Mouse (Mus musculus) embryo, embryonic 10 days (tissue): ENCODE measurements around the gene Syde1.
A peak's percentile ranks its signal among the peaks of the same experiment; 100 is the strongest.

Experiments used
- DNase-seq: peaks from one replicate; pipeline ENCODE4 v3.0.0-alpha.2; 2015; ENCODE audit warnings: low spot score

Syde1 gene

DNA sequence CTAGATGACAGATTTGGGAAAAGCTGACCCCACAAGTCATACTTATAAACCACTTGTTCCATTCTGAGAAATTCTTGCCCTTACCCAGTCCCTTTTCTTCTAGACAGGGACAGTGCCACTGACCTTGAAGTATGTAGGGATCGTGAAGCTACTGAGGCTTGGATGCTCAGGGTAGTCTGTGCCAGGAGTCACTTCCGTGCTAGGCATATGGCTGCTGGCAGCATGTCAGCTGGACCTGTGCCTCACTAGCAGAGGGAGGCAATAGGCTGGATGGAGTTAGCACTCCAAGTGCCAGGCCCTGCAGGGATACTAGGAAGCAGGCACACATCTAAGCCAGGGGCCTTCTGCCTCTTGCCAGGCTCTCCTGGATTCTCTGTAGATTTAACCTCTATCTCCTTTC is 16.1 kb downstream of the Syde1 start:
- DNase-seq = no peak

DNA sequence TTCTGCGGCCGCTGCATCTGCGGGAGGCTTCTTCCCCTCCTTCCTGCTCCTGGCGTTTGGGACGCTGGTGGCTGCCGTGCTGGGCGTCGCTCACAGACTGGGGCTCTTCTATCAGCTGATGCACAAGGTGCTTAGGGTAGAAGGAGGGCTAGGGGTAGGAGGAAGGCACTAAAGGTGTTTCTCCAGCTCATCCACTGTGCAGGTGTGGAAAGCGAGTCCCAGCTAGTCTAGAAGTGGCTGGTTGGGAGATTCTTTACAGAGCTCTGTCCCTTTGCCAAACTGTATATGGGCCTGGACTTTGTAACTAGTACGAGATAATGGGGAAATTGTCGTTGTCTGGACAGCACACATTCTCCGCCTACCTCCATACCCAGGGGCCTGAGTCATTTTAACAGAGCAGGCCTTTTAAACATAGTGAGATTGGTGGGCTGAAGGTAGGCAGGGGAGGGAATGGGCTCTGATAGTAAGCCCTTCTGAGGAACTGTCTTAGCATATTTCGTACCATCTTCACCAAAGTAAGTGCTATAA is 16.6 kb downstream of the Syde1 start:
- DNase-seq = no peak

DNA sequence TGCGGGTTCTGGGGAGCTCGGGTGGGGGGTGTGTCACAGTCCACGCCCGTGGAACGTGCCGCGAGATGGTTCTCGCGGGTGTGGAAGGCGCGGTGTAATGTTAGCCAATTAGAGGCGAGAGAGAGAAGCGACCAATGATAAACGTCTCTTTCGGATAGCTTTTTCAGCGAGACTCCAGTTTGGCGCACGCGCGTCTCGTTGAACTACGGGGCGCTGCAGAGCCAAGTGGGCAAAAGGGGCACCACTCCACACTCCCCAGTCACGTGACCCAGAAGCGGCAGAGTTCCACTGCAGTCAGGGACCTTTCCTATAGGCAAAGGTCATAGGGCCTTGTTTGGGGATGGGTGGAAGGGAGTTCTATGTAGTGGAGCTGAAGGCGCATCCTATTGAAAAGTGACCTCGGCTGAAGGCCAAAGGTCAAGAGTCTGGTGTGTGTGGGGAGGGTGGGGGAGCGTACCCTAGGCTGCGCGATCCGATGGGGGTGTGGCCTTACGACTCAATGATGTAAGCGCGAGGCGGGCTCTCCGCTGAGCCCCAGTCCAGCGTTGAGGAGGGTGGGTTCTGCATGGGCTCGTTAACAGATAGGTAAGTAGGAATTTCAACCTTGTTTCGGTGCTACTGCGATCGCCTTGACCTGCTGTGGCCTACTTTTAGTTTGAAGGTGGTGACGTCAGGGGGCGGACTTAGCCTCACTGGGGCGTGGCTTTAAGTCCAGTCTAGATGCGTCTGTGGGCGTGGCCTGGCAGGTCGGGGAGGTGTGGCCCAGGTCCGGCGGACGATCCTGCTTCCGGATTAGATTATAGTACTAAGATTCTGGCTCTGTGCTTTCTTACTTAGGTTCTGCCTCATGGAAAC is 17.3 kb downstream of the Syde1 start, which contains the start of gene Ilvbl:
Gene Ilvbl (plus strand): TSS at position 97 of the 855 bp plus-strand sequence.
- DNase-seq = peak; percentile 98

DNA sequence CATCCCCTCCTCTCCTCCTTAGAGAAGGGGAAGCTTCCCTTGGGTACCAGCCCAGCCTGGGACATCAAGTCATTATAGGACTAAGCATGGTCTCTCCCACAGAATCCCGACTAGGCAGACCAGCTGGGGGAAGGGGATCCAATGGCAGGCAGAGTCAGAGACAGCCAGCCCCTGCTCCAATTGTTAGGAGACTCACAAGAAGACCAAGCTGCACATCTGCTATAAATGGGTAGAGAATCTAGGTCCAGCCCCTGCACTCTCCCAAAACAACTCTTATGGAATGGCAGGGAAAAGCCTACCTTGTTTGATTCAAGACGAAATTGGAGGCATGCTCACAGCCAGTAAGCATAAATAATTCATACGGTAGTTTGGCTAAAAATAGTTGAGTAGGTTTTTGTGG is 18.5 kb downstream of the Syde1 start:
- DNase-seq = no peak

DNA sequence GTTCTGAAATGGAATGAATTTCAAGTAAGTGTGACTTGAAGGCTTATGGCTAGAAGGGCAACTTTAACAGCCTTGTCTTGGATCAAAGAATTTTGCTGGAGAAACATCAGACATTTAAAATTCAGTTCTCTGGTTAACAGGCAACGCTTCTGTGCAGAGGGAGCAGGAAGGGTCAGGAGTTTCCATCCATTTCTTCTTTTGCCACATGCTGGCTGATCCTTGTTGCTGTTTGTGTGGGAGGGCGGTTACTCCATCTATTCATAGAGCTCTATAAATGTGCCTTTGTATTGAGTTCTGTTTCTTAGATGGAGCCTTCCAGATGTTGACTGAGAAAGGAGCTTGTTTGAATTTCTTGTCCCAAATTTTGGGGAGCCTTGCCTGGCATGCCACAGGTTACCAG is 20.9 kb downstream of the Syde1 start:
- DNase-seq = no peak

DNA sequence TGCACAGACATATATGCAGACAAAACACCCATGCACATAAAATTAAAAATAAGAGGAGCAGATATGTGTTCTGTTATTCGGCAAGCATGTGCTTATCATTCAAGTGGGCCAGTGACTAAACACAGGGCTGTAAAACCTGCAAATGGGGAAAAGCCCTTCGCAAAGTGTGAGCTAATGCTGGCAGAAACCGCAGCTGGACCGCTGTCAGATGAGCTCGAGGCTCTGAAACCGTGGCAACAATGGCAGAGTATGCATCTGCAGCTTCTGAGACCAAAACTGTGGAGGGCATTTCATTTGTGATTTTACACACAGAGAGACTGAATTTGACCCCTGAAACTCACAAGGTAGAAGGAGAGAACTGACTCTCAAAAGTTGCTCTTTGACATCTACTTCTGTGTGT is 21.3 kb downstream of the Syde1 start:
- no peak for DNase-seq

DNA sequence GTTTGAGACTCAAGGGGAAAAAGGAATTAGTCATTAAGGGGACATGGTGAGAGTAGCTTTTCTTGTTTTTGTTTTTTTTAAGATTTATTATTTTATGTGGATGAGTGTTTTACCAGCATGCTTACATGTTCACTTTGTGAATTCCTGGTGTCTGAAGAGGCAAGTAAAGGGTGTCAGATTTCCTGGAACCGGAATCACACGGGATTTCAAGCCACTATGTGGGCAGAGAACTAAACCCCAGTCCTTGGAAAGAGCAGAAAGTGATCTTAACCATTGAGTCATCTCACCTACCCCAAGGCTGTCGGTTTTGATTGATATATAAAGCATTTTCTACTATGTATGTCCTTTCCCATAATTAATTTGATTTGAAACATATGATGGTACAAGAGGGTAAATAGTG is 22.1 kb downstream of the Syde1 start:
- no peak for DNase-seq

DNA sequence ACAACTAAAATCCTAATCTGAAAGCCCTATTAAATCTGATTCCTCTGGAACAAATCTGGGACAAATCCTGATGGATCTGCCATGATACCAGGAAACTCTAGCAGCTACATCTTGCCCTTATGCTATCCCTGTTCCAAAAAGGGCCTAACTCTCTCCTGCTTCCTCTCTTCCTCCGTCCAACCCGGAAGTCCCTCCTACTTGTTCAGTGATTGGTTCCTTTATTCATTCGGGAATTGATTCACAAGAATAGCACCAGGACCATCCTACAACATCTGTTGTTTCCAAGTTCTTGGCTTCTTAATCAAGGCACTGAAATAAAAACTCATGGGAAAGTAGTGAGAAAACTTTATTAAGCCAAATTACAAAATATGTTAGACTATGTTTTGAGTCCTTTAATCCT is 22.6 kb downstream of the Syde1 start:
- no peak for DNase-seq

DNA sequence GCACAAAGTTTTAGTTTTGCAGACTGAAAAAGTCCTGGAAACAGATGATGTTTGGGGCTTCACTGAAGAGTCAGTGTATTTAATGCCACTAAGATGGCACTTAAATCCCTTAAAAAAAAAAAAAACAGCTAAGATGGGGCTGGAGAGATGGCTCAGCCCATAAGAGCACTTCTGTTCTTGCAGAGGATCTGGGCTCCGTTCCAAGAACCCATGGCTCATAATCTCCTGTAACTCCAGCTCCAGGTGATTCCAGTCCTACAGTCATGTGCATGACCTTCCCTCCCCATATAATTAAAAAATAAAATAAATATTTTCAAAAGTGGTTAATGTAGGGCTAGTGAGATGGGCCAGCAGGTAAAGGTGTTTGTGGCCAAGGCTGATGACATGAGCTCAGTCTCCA is 26.7 kb downstream of the Syde1 start:
- no peak for DNase-seq

DNA sequence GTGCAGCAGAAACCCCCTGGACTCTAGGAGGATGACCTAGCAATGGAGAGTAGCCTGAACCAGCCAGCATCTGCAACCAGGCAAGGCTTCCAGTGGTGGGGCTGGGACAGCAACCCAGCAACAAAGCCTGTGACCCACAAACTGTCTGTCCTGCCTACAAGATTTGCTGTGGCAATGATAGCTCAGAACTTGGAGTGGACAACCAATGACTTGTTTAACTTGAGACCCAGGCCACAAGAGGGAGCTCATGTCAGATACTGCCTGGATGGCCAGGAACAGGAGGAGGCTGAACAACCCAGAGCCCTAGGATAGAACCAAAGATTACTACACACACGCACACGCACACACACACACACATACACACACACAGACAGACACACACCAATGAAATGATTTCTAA is 50.8 kb downstream of the Syde1 start:
- DNase-seq = peak; percentile 16
